Mouse (Mus musculus): ENCODE results near the gene Gadd45gip1. TPM values are rescaled to one million over a fixed set of nuclear protein-coding genes. Genes with fewer than 3 reads are reported as not detected.

Gadd45gip1 gene
- total RNA-seq, 2 experiments from 2014 or later: 23.9 to 25.8 TPM

DNA sequence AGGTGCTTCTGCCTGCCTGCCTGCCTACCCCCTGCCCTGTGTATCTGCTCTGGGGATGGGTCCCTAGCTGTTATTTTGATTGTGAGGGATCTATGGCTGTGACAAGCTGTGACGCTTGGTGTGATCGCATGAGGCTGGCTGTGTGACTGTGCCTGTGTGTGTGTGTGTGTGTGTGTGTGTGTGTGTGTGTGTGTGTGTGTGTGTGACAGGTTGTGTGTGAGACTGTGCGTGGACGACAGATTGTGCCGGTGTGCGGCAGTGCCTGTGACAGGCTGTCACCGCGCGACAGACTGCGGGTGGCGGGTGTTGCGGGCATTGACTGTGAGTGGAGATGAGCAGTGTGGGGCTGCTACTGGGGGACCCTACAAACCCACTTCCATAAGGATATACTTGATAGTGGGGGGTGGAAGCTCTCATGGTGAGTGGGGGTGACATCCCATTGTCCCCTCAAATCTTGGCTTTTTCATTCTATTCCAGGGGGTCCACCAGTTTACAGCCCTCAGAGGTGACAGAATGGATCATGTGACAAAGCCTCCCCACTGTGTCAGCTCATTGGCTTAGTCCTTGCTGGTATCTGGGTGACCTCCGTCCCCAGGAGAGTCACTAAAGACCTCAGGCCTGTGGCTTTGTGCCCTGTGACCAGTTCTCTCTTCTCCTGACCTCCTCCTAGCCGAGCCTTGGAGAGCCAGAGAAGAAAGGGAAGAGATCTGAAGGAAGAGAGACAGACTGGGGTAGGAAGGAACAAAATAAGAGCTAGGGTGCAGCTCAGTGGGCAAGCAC lies 43.6 kb upstream of the Gadd45gip1 start:
- Histone ChIP-seq H3K27ac (peak overlapping the region; percentile 85), H3K4me3 (no peak overlapping the region)
- DNase-seq (ENCODE audit: extremely low spot score in 1 of 2, low spot score in 2 of 2): peak in 1 of 2 experiments; percentile 41
- intact Hi-C loops (cut with DNase I): no loop called here
- no peak for TF ChIP-seq CTCF (IDR thresholded peaks at IDR 0.05)

GRCm38 (mm10) chr8:84788896-84789295 lies 42.4 kb upstream of the Gadd45gip1 start:
- no peak for TF ChIP-seq CTCF (IDR thresholded peaks at IDR 0.05)
- Histone ChIP-seq H3K27ac (peak overlapping the region; percentile 83), H3K4me3 (no peak overlapping the region)
- DNase-seq (ENCODE audit: extremely low spot score in 1 of 2, low spot score in 2 of 2): peak in 1 of 2 experiments; percentile 47
- intact Hi-C loops (cut with DNase I): no loop called here

GRCm38 (mm10) chr8:84789345-84789744 lies 42.0 kb upstream of the Gadd45gip1 start:
- intact Hi-C loops (cut with DNase I): no loop called here
- TF ChIP-seq CTCF (IDR thresholded peaks at IDR 0.05): no peak
- H3K4me3 ChIP-seq: no peak overlapping the region
- DNase-seq (ENCODE audit: extremely low spot score in 1 of 2, low spot score in 2 of 2): no peak
- peak overlapping the region; percentile 83 for H3K27ac ChIP-seq

- intact Hi-C loops (cut with DNase I): no loop called here
- Histone ChIP-seq H3K27ac (peak overlapping the region; percentile 83), H3K4me3 (no peak overlapping the region)
- no peak for TF ChIP-seq CTCF (IDR thresholded peaks at IDR 0.05)
- no peak for DNase-seq (ENCODE audit: extremely low spot score in 1 of 2, low spot score in 2 of 2)
These were observed 41.4 kb upstream of the Gadd45gip1 start for GRCm38 (mm10) chr8:84789855-84790486.

- peak overlapping the region; percentile 83 for H3K27ac ChIP-seq
- TF ChIP-seq CTCF (IDR thresholded peaks at IDR 0.05): no peak
- intact Hi-C loops (cut with DNase I): no loop called here
- H3K4me3 ChIP-seq: no peak overlapping the region
- DNase-seq (ENCODE audit: extremely low spot score in 1 of 2, low spot score in 2 of 2): no peak
These were observed 40.8 kb upstream of the Gadd45gip1 start for GRCm38 (mm10) chr8:84790537-84790936.

DNA sequence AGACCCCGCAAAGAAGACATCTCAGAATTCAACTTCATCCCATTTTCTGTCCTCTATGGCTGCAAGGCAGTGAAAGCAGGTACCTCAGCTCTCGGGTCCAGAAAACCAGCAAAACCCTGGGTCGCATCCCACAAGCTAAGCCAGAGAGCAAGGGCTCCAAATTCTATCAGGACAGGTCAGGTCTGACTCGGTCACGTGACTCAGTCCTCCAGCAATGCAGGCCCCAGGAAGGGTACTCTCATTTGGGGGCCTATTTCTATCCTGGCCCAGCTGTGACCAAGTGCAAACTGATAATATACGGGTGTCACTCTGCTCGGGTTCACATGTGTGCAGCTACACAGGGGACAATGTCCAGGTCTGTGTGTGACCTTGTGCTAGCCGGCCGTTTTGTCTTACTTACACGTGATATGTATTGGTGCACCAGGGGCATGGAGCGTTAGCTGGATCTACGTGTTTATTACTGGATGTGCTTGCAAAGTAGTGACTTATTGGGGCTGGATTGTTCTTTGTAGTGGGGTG lies 38.8 kb upstream of the Gadd45gip1 start:
- TF ChIP-seq CTCF (IDR thresholded peaks at IDR 0.05): no peak
- Histone ChIP-seq H3K27ac (peak overlapping the region; percentile 54), H3K4me3 (no peak overlapping the region)
- DNase-seq (ENCODE audit: extremely low spot score in 1 of 2, low spot score in 2 of 2): no peak
- intact Hi-C loops (cut with DNase I): no loop called here

- intact Hi-C loops (cut with DNase I): no loop called here
- Histone ChIP-seq H3K4me3 (peak overlapping the region; percentile 27), H3K27ac (peak overlapping the region; percentile 99)
- no peak for TF ChIP-seq CTCF (IDR thresholded peaks at IDR 0.05)
- peak in 1 of 2 experiments; percentile 50 for DNase-seq (ENCODE audit: extremely low spot score in 1 of 2, low spot score in 2 of 2)
These were observed 38.2 kb upstream of the Gadd45gip1 start for GRCm38 (mm10) chr8:84793134-84793533.

GRCm38 (mm10) chr8:84793791-84794485 lies 37.4 kb upstream of the Gadd45gip1 start:
- Histone ChIP-seq H3K4me3 (peak overlapping the region; percentile 27), H3K27ac (peak overlapping the region; percentile 99)
- intact Hi-C loops (cut with DNase I): no loop called here
- peak; percentile 60 to 64 for DNase-seq (ENCODE audit: extremely low spot score in 1 of 2, low spot score in 2 of 2)
- no peak for TF ChIP-seq CTCF (IDR thresholded peaks at IDR 0.05)

DNA sequence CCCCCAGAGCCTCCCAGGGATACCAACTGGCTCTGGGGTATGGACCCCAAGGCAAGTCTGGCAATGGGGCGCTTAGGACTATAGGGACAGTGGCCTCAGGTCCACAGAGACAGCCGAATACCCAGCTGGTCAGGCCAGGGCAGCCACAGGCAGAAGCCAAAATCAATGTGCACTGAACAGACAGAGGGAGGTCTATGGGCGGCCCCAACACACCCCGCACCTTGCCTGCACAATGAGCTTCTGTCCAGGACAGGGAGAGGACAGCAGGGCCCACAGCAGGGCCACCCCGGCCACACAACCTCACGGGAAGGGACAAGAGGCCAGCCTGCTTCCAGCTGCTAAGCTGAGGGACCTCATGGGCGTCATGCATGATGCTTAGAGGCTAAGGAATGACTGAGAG lies 36.8 kb upstream of the Gadd45gip1 start:
- peak; percentile 41 to 53 for DNase-seq (ENCODE audit: extremely low spot score in 1 of 2, low spot score in 2 of 2)
- no peak for TF ChIP-seq CTCF (IDR thresholded peaks at IDR 0.05)
- intact Hi-C loops (cut with DNase I): no loop called here
- no peak overlapping the region for H3K4me3 ChIP-seq
- H3K27ac ChIP-seq: peak overlapping the region; percentile 99

- H3K4me3 ChIP-seq: no peak overlapping the region
- intact Hi-C loops (cut with DNase I): loop anchor here (5.0 kb wide), 1 partner anchor 60 kb away; no protein-coding TSS in a partner anchor
These were observed 34.0 kb upstream of the Gadd45gip1 start for GRCm38 (mm10) chr8:84797256-84797797.

DNA sequence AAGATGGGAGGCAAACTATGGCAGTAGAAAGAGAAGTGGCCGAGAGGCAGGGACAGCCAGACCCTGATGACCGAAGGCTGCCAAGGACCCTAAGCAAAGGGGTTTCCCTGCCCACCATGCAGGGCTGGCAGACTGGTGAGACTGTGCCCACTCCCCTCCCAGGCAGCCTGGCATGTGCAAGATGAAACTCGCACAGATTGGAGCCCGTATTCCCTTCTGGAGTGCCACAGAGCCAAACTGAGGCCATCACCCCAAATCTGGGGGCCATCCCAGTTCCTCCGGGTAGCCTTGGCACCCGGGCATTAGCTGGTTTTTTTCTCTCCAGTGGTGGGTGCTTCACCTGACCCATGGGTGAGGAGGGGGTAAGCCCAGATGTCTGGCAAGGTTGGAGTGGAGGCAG lies 33.4 kb upstream of the Gadd45gip1 start:
- intact Hi-C loops (cut with DNase I): loop anchor here (2.0 to 5.0 kb wide), 2 partner anchors 25 to 61 kb away; no protein-coding TSS in a partner anchor
- DNase-seq (ENCODE audit: extremely low spot score in 1 of 2, low spot score in 2 of 2): no peak
- H3K27ac ChIP-seq: peak overlapping the region; percentile 92
- peak overlapping the region; percentile 73 for H3K4me3 ChIP-seq
- TF ChIP-seq CTCF (IDR thresholded peaks at IDR 0.05): no peak

More at GRCm38 (mm10) chr8:84797256-84797797, 34.0 kb upstream of the Gadd45gip1 start:
- no peak for DNase-seq (ENCODE audit: extremely low spot score in 1 of 2, low spot score in 2 of 2)
- TF ChIP-seq CTCF (IDR thresholded peaks at IDR 0.05): no peak
- peak overlapping the region; percentile 92 for H3K27ac ChIP-seq
